Mouse (Mus musculus) forebrain, postnatal 0 days (tissue): ENCODE data around the gene Olfr706. TPM values are rescaled to one million over a fixed set of nuclear protein-coding genes. Genes with fewer than 3 reads are reported as not detected.
"Not testable (repeated sequence)": the region's sequence is repeated elsewhere in the genome, so short reads cannot be mapped to it uniquely, and the experiment has no call there.

Experiments
- ATAC-seq: fragments of 200-750 bp; cut with Nextera tagmentation; 2 replicates; pipeline ENCODE4 v1.8.0; 2017; ENCODE audit warnings: mild to moderate bottlenecking, moderate library complexity
- DNase-seq: peaks from one replicate; pipeline ENCODE4 v3.0.0-alpha.2; 2015
- H3K27ac ChIP-seq: fragments of 300-500 bp; sonication (generic); 2 replicates; pipeline ENCODE4 v1.5.1; 2014; ENCODE audit warnings: low read depth, mild to moderate bottlenecking, antibody characterized with exemption, low read length, moderate library complexity, mixed read lengths
- H3K27me3 ChIP-seq: fragments of 300-500 bp; sonication (generic); 2 replicates; pipeline ENCODE4 v1.6.1; 2014; ENCODE audit warnings: mild to moderate bottlenecking, low read length, mixed read lengths; ENCODE audit not compliant: insufficient read depth
- H3K36me3 ChIP-seq: fragments of 300-500 bp; sonication (generic); 2 replicates; pipeline ENCODE4 v1.6.1; 2014; ENCODE audit warnings: mild to moderate bottlenecking, moderate library complexity; ENCODE audit not compliant: insufficient read depth
- H3K4me1 ChIP-seq: fragments of 300-500 bp; sonication (generic); 2 replicates; pipeline ENCODE4 v1.6.1; 2014; ENCODE audit warnings: antibody characterized with exemption; ENCODE audit not compliant: insufficient read depth
- H3K4me2 ChIP-seq: fragments of 300-500 bp; sonication (generic); 2 replicates; pipeline ENCODE4 v1.6.1; 2014; ENCODE audit warnings: low read depth, mild to moderate bottlenecking, moderate library complexity
- H3K4me3 ChIP-seq: fragments of 300-500 bp; sonication (generic); 2 replicates; pipeline ENCODE4 v1.5.1; 2014; ENCODE audit warnings: low read depth, low read length, mixed read lengths
- H3K9ac ChIP-seq: fragments of 300-500 bp; sonication (generic); 2 replicates; pipeline ENCODE4 v1.6.1; 2014; ENCODE audit warnings: mild to moderate bottlenecking
- H3K9me3 ChIP-seq: fragments of 300-500 bp; sonication (generic); 2 replicates; pipeline ENCODE4 v1.6.1; 2016; ENCODE audit warnings: low read length
- CTCF ChIP-seq: sonication (generic); IDR thresholded peaks from 2 replicates; pipeline ENCODE4 v1.5.1; 2016; ENCODE audit warnings: antibody characterized with exemption, control low read depth, low read depth
- WGBS: fragments of 180-500 bp; shearing (Covaris S2); extraction: QIAGEN DNeasy Blood & Tissue Kit; methylation state at CpG from one replicate; pipeline ENCODE4 v1.1.7; 2014; 5-methylcytosine and 5-hydroxymethylcytosine counted together
- polyA plus RNA-seq: library from polyadenylated mRNA; unstranded; fragments of >200 nt; fragmentation: Nextera tagmentation; extraction: Ambion mirVana; gene quantifications from 2 replicates; pipeline ENCODE4 v1.2.1, GENCODE M21; 2015
- total RNA-seq: library from RNA; depleted of rRNA; stranded (reverse); fragments of >200 nt; gene quantifications from 2 replicates; pipeline ENCODE4 v1.2.3, GENCODE M21; 2014; rRNA removed

The Olfr706 gene
- not detected in 2 replicates for total RNA-seq
- polyA plus RNA-seq: not detected in 2 replicates

DNA sequence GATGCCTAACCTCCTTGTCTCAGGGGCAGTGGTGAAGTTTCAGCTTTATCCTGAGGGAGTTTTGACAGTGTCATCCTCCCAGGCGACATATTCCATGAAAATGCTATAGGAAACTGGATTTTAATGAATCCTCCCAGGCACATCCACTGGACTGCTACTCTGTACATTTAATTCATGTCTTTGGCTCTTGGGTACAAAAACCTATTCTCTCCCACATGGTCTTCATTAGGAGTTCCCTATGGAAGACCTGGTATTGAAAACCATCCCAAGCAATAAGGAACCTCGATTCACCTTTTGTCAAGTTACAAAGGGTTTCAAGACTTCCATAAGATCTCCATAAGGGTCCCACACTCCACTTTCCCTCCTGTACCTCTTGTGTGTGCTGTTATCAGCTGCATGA lies at the start of gene Olfr706:
TSS of gene Olfr706 (minus strand) at position 101 of the 400 bp plus-strand sequence.
- H3K9me3 ChIP-seq: no peaks in the 10 kb centered on the region
- no peak within 1 kb of the TSS for H3K27ac ChIP-seq
- no peaks in the 10 kb centered on the region for H3K36me3 ChIP-seq
- H3K4me2 ChIP-seq: no peak within 1 kb of the TSS
- H3K27me3 ChIP-seq: no peaks in the 10 kb centered on the region
- no peaks in the 10 kb centered on the region for H3K4me1 ChIP-seq
- TF ChIP-seq CTCF: no peak
- DNase-seq (no peak), ATAC-seq (no peak)
- 88% methylated on average over 2 of the region's 2 CpGs for WGBS
- H3K4me3 ChIP-seq: no peak within 1 kb of the TSS
- H3K9ac ChIP-seq: no peak within 1 kb of the TSS

DNA sequence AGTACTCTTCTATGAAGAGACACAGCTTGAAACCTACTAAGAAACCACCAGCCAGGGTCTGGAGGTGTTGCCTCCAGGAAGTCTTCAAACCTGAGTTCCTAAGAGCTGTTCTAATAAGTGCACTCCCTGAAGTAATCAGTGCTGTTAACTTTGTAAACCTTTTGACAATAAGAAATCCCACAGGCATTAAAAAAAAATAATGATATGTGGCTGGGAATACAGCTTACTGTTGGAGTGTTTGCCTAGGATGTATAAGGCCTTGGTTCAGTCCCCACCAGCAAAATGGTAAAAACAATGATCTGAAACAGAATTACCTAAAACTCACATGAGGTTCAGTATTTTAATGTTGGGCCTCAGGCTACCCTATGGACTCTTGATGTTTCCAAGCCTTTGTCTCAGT lies 44.2 kb upstream of the Olfr706 start, which contains the start of gene Olfr709-ps1:
TSS of gene Olfr709-ps1 (minus strand) at position 101 of the 400 bp plus-strand sequence.
- DNase-seq (no peak), ATAC-seq (no peak)
- H3K27ac ChIP-seq: no peak within 1 kb of the TSS
- no peaks in the 10 kb centered on the region for H3K27me3 ChIP-seq
- no peaks in the 10 kb centered on the region for H3K4me1 ChIP-seq
- no peak within 1 kb of the TSS for H3K9ac ChIP-seq
- no peak within 1 kb of the TSS for H3K4me2 ChIP-seq
- no peaks in the 10 kb centered on the region for H3K36me3 ChIP-seq
- H3K4me3 ChIP-seq: no peak within 1 kb of the TSS
- no peak for TF ChIP-seq CTCF
- H3K9me3 ChIP-seq: no peaks in the 10 kb centered on the region

DNA sequence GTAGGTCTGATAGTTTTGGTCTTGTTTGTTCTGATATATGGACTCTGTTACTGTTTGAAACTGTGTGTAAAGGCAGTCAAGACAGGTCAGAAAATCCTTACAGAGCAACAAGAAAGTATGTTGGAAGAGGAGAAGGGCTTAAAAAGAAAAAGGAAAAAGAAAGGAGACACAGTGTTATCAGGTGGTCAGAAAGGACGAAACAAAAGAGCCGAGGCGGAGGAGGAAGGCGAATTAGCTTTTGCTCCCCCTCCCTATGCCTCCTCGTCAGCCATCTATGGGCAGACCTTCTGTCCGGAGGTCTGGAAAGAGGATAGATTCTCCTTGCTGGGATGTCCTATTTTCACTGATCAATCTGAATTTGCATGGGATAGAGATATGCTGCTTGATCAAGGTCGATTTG lies 33.0 kb upstream of the Olfr706 start:
- not testable (repeated sequence) for H3K27ac ChIP-seq, DNase-seq, ATAC-seq, H3K4me2 ChIP-seq, H3K4me3 ChIP-seq, H3K9ac ChIP-seq, H3K27me3 ChIP-seq, H3K4me1 ChIP-seq, H3K36me3 ChIP-seq, H3K9me3 ChIP-seq
- WGBS: 90% methylated on average over 3 of the region's 7 CpGs

DNA sequence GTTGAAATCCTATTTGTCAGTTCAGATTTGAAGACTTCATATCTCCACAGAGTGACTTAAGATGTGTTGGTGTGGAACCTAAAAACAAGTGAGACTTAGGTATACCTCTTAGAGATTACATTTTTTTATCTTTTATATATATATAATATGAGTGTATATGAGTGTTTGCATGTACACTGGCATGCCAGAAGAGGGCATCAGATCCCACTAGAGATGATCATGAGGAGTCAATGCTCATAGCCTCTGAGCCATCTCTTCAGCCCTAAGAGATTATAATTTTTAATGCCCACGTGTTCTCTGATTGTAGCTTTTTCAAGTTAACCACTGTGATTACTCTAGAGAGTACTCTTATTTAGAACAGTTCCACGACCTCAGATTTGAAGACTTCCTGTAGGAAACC lies 19.7 kb upstream of the Olfr706 start, which contains the start of gene Olfr1532-ps1:
TSS of gene Olfr1532-ps1 (plus strand) at position 326 of the 400 bp plus-strand sequence.
- no peaks in the 10 kb centered on the region for H3K4me1 ChIP-seq
- H3K27ac ChIP-seq: no peak within 1 kb of the TSS
- no peaks in the 10 kb centered on the region for H3K9me3 ChIP-seq
- no peak within 1 kb of the TSS for H3K9ac ChIP-seq
- 66% methylated on average over 2 of the region's 2 CpGs for WGBS
- DNase-seq: no peak
- H3K36me3 ChIP-seq: no peaks in the 10 kb centered on the region
- TF ChIP-seq CTCF: no peak
- H3K4me3 ChIP-seq: no peak within 1 kb of the TSS
- no peaks in the 10 kb centered on the region for H3K27me3 ChIP-seq
- no peak for ATAC-seq
- no peak within 1 kb of the TSS for H3K4me2 ChIP-seq

DNA sequence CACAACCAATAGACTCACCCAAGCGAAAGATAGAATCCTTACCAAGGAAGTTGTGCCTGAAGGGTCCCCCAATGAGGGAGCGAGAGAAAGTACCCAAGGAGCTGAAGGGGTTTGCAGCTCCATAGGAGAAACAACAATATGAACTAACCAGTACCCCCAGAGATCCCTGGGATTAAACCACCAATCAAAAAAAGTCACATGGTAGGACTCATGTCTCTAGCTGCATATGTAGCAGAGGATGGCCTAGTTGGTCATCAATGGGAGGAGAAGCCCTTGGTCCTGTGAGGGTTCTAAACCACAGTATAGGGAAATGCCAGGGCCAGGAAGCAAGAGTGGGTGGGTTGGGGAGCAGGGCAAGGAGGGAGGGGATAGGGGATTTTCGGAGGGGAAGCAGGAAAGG lies 13.2 kb upstream of the Olfr706 start, which contains the start of gene Olfr707:
TSS of gene Olfr707 (minus strand) at position 101 of the 400 bp plus-strand sequence.
- H3K27ac ChIP-seq, DNase-seq, H3K4me1 ChIP-seq, H3K9me3 ChIP-seq, H3K4me3 ChIP-seq, H3K9ac ChIP-seq, H3K27me3 ChIP-seq, ATAC-seq, H3K4me2 ChIP-seq, H3K36me3 ChIP-seq: not testable (repeated sequence)
- 88% methylated on average over 3 of the region's 3 CpGs for WGBS

DNA sequence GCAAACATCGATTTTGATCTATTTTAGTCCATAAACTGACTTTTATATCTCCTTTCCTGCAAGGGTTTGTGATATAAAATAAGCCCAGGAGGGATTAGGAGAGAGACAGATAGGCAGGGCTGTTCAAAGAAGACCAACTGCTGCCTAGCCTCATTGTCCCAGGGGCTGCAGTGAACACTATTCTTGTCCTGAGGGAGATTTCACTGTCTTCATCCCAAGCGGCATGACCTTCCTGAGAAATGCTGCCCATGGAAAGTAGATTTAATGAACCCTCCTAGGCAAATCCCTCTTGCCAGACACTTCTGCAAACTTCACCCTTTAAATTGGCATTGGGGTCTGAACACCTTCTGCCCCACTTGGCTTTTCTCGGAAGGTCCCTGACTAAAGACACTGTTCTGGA lies 11.2 kb downstream of the Olfr706 start, which contains the start of gene Olfr705:
TSS of gene Olfr705 (minus strand) at position 101 of the 400 bp plus-strand sequence.
- WGBS: 79% methylated on average over 3 of the region's 3 CpGs
- Histone ChIP-seq H3K9ac (no peak within 1 kb of the TSS), H3K4me2 (no peak within 1 kb of the TSS), H3K9me3 (no peaks in the 10 kb centered on the region), H3K27me3 (no peaks in the 10 kb centered on the region), H3K36me3 (no peaks in the 10 kb centered on the region), H3K4me3 (no peak within 1 kb of the TSS), H3K27ac (no peak within 1 kb of the TSS), H3K4me1 (no peaks in the 10 kb centered on the region)
- DNase-seq (no peak), ATAC-seq (no peak)
- TF ChIP-seq CTCF: no peak

DNA sequence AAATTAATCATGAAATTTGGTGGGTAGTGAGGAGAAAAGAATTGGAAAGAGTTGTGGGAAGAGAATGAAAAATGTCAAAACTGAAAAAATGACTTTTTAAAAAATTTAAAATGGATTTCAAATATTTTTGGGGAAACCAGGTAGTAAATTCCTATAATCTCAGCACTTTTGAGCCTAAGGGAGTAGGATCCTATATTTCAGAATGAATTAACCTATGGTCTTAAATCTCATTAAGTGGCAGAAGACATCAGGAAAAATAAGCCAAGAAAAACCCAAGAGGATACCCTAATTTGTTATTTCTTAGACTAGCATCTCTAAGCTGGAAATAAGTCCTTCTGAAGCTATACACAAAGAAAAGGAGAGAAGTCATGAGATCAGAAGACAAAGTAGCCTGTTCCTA lies 25.1 kb downstream of the Olfr706 start, which contains the start of gene Olfr704:
TSS of gene Olfr704 (plus strand) at position 301 of the 400 bp plus-strand sequence.
- H3K27me3 ChIP-seq: no peaks in the 10 kb centered on the region
- no peak within 1 kb of the TSS for H3K4me3 ChIP-seq
- H3K9me3 ChIP-seq: no peaks in the 10 kb centered on the region
- DNase-seq (no peak), ATAC-seq (no peak)
- H3K36me3 ChIP-seq: no peaks in the 10 kb centered on the region
- H3K4me2 ChIP-seq: no peak within 1 kb of the TSS
- H3K27ac ChIP-seq: no peak within 1 kb of the TSS
- no peak within 1 kb of the TSS for H3K9ac ChIP-seq
- H3K4me1 ChIP-seq: no peaks in the 10 kb centered on the region
- no peak for TF ChIP-seq CTCF
